Mouse (Mus musculus) c-Kit-positive CD71-positive TER-119-positive erythroid progenitor cells, embryonic 14.5 days (primary cell): Measurements from ENCODE around the gene Lrrtm3.

Experiments
- DNase-seq: peaks from one replicate; pipeline ENCODE4 v3.0.0-alpha.2; 2013; ENCODE audit warnings: low spot score

Lrrtm3 gene

DNA sequence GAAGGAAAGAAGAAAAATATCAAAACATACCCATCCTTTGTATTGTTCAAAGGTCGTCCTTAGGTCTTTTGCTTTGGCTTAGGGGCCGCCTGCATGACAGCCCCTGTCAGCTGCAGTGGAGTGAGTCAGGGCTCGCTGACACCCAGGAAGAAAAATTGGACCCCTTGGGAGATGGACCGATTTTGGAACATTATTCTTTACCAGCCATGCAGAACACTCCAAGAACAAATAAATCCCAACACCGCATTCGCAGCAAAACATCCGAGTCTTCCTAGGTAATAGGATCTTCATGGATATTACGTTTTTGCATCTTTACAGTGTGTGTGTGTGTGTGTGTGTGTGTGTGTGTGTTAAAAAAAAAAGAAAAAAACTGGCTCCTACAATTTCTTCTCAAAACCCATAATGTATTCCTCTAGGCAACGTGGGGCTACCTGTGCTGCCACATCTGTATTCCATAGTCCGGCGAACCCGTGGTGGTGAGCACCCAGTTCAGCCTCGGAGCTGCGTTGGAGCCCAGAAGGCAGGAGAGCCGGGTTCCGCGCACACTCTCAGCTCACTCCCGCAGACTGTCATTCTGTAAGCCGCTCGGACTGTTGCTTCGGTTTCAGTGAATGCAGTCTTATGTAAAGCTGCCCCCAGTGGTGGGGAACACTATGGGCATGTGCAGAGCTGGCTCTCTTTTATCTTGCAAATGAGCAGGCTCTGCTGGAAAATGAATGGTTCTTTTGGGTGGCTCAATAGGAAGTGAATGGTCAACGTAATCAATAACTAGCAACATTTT, at the start of gene Lrrtm3:
Lrrtm3 (minus strand) TSS at position 598 of the 781 bp plus-strand sequence.
- DNase-seq: no peak

DNA sequence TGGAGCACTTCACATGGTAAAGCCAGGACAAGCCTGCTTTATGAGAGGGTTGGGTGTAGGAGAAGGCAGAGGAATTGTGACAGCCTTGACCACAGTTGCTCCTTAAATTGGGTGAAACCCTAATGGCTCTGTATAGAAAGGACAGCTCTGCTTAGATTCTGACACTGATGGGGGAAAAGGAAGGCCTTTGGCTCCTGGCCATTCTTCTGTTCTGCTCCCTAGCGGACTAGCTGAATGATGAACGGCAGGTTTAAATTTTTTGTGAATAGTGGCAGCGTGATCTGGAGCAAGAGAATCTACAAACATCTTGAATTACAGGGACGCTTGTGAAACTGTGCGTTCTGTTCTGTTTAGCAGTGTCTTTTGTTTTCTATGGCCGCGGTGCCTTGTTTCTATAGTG, 45.4 kb upstream of the Lrrtm3 start:
- no peak for DNase-seq

DNA sequence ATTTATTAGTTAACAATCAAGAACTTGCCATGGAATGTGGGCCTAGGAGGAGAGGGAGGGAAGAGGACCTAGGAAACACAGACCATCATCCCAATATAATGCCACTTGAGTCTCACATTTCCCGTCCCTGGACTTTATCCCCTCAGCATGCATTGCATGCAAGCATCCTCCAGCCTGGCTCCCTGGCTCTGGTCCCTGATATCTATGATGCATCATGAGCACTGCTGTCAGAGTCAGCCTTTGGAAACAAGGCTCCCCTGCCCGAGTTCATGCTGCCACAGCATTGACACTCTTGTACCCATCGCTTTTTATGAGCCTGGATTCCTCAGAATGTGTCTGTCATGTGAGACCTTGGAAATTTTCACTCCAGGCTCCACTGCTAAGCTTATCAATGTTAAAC, 43.4 kb upstream of the Lrrtm3 start:
- no peak for DNase-seq

DNA sequence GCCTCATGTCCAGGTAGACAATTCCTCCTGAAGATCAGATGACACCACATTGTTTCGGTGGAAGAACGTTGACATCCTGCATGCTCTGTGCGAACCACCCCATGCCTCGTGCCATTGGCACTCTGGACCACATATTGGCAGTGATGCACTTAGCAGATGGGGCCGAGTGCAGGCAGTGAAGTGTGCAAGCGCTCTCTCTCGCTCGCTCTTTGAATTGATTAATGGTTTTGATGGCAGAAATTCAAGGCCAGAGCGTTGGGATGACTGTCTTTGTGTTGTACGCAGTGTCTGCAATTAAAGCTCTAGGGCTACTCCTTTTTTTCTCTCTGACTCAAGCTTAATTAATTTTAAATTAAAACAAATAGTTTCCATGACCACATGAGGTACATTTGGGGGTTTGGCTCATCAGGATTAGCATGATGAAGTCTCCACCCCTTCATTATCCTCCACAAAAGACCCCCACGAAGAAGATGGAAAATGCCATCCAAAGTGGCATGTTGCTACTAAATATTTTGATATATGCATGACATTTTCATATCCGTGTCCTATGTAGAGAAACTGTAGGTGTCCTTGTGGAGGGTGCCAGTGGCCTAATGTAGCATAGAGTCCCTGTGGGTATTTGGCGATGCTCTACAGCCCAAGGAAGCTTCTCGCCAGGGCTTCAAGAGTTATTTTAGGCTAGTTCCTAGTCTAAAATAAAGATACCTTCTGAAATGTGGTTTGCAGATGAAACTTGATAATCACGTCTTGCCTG, 40.5 kb upstream of the Lrrtm3 start:
- no peak for DNase-seq

DNA sequence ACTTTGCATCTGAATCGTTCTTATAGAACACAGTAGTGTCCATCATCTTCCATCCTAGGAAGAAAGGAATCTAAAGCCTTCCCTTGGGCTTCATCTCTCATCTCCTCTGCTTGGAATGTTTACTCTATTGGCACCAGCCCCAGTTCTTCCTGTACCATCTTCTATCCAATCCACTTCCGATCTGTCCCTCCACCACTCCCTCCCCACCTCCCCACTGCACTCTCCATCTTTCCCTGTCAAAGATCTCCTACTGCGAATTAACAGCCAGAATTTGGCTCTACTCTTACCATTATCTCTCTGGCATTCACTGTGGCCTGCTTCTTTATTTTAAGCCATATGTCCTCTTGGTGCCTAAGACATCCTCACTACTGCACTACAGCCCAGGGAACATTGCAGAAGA, 28.8 kb upstream of the Lrrtm3 start:
- no peak for DNase-seq

DNA sequence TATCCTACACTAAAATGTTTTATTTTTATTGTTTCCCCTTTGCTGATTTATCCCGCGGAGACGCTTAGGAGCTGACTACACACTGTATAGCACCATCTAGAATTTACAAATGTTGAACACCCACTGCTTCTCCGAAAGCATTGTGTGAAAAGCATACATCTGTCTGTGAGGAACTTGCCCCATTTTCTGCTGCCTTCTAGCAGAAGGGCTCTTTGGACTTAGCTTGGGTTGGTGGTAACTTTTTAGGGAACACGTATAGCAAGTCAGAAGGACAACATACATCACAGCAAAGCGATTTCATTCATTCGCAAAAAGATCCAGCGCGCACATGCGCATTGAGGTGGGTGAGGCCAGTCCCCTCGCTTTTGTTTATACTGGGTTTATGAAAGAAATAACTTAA, 25.2 kb upstream of the Lrrtm3 start:
- no peak for DNase-seq

DNA sequence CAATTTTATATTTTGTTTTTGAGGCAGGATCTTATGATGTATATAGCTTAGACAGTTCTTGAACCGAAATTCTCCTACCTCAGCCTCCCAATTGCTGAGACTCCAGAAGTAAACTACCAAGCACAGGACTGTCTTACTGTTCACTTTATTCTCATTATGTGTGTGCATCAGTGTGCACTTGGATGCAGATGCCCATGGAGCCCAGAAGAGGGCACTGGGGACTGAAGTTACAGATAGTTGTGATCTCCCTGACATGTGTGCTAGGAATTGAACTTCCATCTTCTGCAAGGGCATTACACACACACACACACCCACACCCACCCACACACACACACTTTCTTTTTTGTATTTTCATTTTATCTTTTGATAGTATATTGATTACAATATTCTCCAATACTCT, 6.5 kb upstream of the Lrrtm3 start:
- no peak for DNase-seq

DNA sequence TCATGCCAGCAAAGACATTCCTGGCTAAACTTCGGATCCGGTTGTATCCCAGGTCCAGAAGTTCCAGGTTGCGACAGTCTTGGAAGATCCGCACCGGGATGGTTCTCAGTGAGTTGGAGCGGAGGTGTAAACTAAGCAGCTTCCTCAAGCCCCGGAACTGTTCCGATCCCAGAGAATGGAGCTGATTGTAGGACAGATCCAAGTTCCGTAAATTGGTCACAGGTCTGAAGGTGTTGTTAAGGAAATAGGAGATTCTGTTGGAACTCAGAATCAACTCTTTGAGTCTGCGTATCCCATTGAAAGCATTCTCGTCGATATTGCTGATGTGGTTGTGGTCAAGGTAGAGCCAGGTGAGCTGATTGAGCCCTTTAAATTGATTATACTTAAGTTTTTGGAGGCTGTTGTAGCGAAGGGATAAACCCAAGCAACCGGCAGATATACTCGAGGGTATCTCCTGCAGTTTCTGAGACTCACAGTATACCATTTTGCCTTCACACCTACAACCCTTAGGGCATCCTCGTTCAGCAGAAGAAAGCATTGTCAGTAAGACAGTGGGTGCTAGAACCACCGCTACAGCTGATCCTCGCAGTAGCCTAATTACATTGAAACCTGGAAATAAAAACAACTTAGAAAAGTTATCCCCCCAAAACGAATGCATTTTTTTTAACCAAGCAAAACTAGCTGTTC, 1.2 kb downstream of the Lrrtm3 start:
- DNase-seq: no peak

DNA sequence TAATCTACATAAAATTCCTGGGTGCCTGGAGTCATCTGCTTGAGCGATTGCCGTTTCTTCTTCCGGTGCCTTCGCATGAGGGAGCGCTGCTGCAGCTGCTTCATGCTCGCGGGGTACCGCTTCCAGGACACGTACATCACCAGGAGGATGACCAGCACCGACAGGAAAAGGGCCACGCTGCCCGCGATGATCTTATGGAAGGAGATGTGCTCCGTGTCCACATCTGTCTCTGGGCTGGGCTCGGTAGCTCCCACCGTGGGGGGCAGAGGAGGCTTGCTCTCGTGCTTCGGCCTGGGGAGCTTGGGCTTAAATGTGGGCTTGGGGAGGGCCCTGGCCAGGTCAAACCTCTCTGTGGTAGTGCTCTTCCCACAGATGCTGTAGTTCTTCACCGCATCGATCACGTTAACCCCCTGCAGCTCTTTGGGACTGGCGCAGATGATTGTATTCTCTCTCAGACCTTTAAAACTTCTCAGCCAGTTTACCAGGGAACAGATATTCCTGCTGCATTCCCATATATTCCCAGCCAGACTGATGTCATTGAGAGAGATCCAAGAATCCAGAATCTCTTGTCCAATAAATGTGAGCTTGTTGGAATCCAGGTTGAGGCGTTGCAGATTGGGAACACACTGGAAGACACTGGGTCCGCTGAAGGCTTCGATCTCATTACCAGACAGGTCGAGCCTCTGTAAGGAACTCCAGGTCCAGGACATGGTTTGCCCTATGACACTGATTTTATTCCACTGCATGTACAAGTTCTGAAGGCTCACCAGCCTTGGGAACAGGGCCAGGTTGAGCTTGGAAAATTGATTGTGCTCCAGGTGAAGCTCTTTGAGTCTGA, 1.9 kb downstream of the Lrrtm3 start:
- DNase-seq: no peak

DNA sequence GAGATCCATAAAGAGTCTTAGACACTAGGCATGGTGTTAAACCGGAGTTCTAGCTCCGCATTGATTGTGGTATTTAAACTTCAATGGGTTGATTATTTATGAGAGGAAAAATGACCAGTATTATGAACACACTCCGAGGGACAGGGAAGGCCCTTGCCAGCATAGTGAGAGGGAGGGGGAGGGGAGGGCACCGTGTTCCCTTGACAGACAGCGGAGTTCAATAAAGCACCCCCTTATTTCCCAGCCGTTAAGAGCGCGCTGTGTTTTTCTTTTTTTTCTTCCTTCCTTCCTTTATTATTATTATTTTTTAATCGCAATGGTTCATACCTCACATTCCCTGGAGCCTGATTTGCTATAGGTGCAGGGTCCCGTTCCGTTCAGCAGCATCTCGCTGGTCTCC, 2.6 kb downstream of the Lrrtm3 start:
- DNase-seq: no peak

DNA sequence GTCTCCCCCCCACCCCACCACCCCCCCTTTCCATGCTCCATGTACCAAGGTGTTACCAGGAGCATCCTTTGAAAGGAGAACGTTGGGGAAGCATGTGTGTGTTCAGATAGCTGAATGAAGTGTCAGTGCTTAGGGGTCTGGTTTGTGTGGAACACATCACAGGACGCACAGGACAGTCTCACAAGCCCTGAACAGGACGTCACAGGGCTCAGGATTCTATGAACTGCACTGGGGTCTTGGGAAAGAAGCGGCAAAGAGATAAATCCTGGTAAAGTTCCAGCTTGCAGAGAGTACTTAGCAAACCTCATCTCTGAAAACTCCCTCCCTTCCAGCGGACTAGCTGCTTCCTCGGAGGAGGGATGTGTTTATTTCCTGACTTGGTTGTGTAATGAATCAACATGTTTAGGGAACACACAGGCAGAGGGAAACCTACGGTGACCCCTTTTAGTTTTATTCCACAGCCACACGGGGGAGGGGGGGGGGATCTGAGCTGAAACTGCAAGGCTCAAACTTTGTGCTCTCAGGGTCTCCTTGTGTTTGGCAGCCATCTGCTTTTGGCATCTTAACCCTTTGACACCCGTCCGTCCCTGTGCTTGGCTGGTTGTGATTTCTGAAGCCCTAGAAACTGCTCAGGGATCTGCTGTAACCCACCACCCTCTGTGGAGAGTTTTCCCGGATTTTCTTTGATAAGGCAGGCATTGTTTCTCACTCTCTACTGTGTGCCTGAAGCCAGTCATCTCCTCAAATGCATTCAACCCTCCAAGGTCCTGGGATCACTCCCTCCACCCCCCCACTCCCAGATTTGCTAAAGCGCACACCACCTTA, 3.3 kb downstream of the Lrrtm3 start:
- no peak for DNase-seq

DNA sequence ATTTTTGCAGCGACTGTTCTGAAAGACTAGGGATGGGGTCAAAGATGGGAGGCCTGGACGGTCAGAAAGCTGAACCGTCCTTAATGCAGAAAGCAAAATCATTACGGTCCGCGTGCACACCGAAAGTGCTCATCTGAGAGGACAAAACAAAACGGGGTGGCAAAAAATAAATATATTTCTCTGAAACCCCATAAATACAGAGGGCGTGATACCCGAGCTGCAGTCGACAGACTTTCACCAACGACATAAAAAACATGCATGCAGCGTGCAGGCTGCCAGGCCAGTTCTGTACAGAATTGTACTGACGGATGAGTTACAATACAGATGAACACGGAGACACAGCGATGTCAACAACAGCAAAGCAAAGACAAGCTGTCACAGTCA, 3.9 kb downstream of the Lrrtm3 start:
- no peak for DNase-seq

DNA sequence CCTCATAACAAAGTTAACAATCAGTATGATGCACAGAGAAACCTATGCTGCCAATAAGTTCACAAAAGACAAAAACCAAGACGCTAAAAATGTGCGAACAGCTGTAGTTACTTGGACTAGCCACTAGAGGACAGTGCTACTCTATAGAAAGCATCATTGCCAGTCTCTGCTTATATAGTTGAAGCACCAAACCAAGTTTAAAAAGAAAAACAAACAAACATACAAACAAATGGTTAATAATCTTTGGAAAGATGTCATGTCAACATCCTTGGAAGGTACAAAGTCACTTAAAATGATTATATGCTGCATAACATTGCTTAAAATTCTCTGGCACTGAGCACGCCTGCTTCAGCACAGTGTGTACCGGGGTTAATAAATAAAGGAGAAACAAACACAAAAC, 5.6 kb downstream of the Lrrtm3 start:
- peak; percentile 5 for DNase-seq

DNA sequence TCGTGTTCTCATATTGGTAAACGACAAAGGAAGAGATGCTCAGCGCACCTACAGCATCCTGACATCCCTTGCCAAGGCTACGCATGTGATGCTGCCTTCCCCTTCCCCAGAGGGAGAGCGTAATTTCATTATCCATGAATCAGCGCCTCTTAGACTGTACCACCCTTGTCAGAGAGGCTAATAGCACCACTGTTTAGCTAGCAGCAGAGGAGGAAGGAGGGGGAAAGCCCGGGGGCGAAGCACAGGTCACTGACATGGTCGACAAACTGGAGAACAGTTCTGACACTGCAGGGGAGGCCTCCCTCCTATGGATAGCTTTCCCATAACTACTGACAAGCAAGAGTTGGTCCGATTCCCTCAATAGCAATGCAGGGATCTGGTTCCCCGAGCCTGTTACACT, 6.3 kb downstream of the Lrrtm3 start:
- DNase-seq: no peak

DNA sequence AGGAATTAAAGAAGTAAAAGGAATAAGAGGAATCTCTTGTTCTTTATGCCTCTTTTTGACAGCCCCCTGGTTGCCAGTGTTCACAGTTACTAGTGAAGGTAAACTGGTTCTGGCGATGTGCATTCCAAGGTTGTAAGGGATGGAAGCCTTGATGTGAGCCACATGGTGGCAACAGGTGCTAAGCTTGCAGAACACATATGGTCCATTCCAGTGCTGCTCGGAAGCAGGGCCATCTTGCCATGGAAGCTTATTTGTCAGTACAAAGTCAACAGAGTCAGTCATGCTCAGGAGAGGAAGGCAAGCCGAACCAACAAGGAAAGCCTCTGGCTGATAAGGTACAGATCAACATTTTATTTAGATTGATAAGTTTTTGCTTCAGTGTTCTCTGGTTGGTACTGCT, 7.7 kb downstream of the Lrrtm3 start:
- DNase-seq: no peak

DNA sequence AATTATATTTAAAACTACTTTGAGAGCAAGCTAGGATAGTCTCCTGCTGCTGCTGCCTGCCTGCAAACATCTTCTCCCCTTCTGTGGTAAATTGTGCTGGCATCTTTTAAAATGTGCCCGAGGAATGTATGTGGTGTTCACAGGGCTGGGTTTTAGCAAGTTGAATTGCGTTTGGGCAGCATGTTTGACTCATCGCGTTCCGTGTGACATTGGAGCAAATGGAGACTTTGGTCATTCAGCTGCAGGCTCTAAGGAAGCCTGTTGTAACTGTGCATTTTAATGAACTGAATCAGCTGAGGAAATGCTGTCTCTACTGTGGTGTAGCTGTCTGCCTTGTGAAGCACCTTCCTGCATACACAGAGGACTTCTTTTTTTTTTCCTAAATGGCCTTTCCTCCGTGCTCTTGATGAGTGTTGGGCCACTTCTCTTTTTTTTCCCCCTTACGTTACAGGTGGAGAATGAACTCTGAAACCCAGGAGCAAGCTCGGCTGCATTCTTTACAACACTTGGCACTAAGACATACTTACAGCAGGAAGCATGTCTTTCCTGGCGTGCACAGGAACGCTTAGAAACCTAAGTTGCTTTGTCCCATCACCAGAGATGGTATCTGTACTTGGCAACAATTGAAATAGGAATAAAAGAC, 13.5 kb downstream of the Lrrtm3 start:
- DNase-seq: no peak

DNA sequence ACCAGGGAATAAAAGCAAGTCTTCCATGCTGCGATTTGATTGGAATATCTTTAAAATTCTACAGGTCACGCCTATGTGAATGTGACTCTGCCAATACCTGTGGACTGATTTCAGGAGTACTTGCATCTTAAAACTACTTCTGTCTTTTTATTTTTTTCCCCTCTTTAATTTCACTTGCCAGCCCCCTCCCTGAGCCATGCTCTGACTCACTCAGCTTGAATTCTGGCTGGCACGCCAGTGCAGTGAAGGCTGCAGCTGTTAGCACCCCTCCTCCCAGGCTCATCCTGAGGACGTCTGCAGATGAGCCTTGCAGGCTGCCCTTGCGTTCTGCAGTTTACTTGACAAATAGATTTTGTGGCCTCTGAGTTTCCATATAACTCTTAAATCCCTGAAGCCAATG, 14.1 kb downstream of the Lrrtm3 start:
- no peak for DNase-seq

DNA sequence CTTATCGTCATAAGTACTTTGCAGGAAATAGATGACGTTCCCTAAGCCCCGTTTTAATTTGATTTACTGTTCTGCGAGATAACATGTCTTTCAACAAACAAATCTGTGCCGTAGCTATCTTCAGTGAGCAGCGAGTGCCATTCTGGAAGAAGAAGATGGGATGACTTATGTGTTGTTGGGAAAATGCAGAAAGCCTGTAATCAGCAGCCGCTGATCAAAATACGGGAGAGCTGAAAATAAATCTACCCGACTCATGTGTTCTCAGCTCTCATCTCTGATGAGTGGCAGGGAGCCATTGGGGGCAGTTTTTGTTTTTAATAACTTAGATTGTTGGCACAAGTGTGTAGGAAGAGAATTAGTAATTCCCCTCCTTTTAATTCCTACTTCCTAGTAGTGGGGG, 26.4 kb downstream of the Lrrtm3 start:
- no peak for DNase-seq

DNA sequence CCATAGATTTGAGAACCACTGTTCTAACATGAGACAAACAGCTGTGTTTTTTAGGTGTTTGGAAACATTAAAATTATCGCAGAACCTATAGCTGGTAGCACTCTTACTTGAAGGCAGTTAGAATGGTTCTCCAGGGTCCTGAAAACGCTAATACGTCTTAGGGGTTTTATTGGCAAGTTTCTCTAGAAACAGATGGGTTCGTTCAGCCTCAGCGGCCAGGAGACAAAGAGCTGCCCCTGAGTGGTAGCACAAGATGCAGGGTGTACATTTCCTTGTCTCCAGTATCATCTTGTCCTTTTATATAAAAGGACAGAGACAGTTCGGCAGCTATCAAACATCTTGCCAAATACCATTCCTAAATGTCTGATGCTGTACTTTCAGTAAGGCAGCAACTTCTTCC, 40.1 kb downstream of the Lrrtm3 start:
- DNase-seq: no peak

DNA sequence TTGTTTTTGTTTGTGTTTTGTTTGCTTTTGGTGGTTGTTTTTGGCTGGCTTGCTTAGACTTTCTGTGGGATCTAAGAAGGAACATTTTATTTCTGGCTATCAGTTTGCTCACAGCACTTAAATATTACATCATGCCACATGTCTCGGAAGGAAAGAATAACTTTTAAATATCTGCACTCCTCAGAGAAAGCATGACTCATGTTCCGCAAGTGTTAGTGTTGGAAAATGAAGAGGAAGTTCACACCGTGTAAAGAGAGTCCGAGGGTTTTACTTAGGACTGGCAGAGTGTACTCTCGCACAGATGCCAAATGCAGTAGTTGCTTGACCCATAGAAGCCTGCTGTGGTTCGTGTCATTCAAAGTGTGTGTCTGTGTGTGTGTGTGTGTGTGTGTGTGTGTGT, 40.9 kb downstream of the Lrrtm3 start:
- DNase-seq: no peak

DNA sequence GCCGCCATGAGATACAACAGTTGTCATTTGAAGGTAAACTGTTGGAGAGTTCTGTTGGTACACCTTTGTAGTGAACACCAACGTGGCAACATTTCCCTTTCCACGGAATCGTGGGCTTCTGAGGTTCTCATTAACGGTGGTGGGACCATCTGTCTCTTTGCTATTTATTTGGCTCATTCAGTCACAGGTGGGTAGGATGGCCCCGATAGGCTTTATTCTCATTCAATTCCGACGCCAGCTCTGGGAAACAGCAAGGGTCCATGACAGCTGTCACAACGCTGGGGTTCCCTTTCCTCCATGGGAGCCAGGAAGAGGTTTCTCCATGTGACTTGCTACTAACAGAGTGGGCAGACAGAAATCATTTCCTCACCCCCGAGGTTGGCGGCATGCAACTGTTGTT, 48.2 kb downstream of the Lrrtm3 start:
- DNase-seq: no peak
